In the genomic region with DNA sequence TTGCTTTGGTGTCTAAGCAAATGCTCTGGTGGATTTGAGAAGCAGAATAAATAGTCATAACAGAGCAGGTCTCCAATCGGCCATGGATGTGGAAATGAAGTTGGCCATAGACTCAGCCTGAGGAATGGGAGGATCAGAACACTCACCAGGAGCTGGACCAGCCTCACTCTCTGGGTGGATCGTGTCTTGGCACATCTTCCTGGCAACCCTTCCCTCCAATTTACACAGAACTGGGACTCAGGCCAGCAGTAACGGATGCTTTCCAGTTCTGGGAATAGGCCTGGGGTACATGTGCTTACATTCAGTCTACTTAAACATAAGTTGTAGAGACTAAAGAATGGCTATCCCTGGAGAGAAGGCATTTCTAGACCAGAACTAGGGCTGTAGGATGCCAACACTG, we compare ENCODE assay signal across 10 mouse cellular contexts.
A peak's percentile ranks its signal among the peaks of the same experiment; 100 is the strongest.
DNase-seq lines count a peak whose midpoint lies in the region; ATAC-seq and TF ChIP-seq lines count a peak whose summit lies in the region.
"Had no signal": no experiment of that assay in that cellular context is flagged by ENCODE, and none has a peak within 500 bp of the region (broad histone marks: within the 10 kb centered on the region; RNA-seq: fewer than 3 reads in every experiment).

No protein-coding gene starts in this region.

- no peak for TF ChIP-seq CTCF in forebrain, postnatal 0 days (IDR thresholded peaks at IDR 0.05; ENCODE audit: low read depth)

- peak; percentile 50 for ATAC-seq in frontal cortex, adult (ENCODE audit: low TSS enrichment)
- ATAC-seq in lung, embryonic 16.5 days (ENCODE audit: low read depth), result peak; percentile 60
- peak; percentile 42 for ATAC-seq in forebrain, postnatal 0 days

- H3K9ac ChIP-seq in lung, embryonic 16.5 days (ENCODE audit: low read length), result no peak overlapping the region
- H3K9ac ChIP-seq in forebrain, postnatal 0 days, result no peak overlapping the region
- H3K9ac ChIP-seq: heart, embryonic 13.5 days had no signal

- H3K27ac ChIP-seq in lung, embryonic 16.5 days (ENCODE audit: low read length), result no peak overlapping the region
- H3K27ac ChIP-seq in forebrain, postnatal 0 days (ENCODE audit: low read depth, low read length), result no peak overlapping the region
- H3K27ac ChIP-seq: heart, embryonic 13.5 days; macrophage had no signal

- H3K9me3 ChIP-seq in lung, embryonic 16.5 days (ENCODE audit: control insufficient read depth, low read length), result no peaks in the 10 kb centered on the region
- no peaks in the 10 kb centered on the region for H3K9me3 ChIP-seq in forebrain, postnatal 0 days (ENCODE audit: low read length)
- H3K9me3 ChIP-seq: heart, embryonic 13.5 days had no signal

- H3K4me1 ChIP-seq in lung, embryonic 16.5 days (replicated peaks; ENCODE audit: control insufficient read depth, insufficient read depth, low read length), result peaks cover 5% of the 10 kb centered on the region; the same call in 1 of the 2 replicates
- no peaks in the 10 kb centered on the region for H3K4me1 ChIP-seq in forebrain, postnatal 0 days (ENCODE audit: insufficient read depth)
- H3K4me1 ChIP-seq: heart, embryonic 13.5 days had no signal

- WGBS in lung, embryonic 16.5 days, result 37% methylated on average over 3 of the region's 3 CpGs
- 36% methylated on average over 3 of the region's 3 CpGs for WGBS in forebrain, postnatal 0 days

- H3K4me3 ChIP-seq in lung, embryonic 16.5 days (ENCODE audit: low read length), result no peak overlapping the region
- H3K4me3 ChIP-seq in forebrain, postnatal 0 days (ENCODE audit: low read depth, low read length), result no peak overlapping the region
- H3K4me3 ChIP-seq: heart, embryonic 13.5 days had no signal

- H3K36me3 ChIP-seq in lung, embryonic 16.5 days (ENCODE audit: control insufficient read depth, insufficient read depth, low read length), result no peaks in the 10 kb centered on the region
- no peaks in the 10 kb centered on the region for H3K36me3 ChIP-seq in forebrain, postnatal 0 days (ENCODE audit: insufficient read depth)
- H3K36me3 ChIP-seq: heart, embryonic 13.5 days had no signal

- no peak for DNase-seq in frontal cortex, postnatal 25 days (ENCODE audit: low spot score in 2 of 2)
- DNase-seq in lung, postnatal 25 days (ENCODE audit: low spot score), result no peak
- peak; percentile 75 for DNase-seq in forebrain, postnatal 0 days
- DNase-seq in right cerebral cortex, adult 2 months (ENCODE audit: low spot score in 2 of 2), result peak; percentile 41 to 44
- DNase-seq in B cell, adult 2 months, result no peak
- no peak for DNase-seq in testis, postnatal 14 days (ENCODE audit: low spot score)

- H3K27me3 ChIP-seq in lung, embryonic 16.5 days (ENCODE audit: control insufficient read depth, insufficient read depth, low read depth, low read length), result peaks cover 2% of the 10 kb centered on the region; the same call in 1 of the 2 replicates
- H3K27me3 ChIP-seq in forebrain, postnatal 0 days (ENCODE audit: insufficient read depth, low read length), result no peaks in the 10 kb centered on the region

- H3K4me2 ChIP-seq in lung, embryonic 16.5 days (ENCODE audit: low read depth, low read length), result no peak overlapping the region
- no peak overlapping the region for H3K4me2 ChIP-seq in forebrain, postnatal 0 days (ENCODE audit: low read depth)
- H3K4me2 ChIP-seq: heart, embryonic 13.5 days had no signal

Comparison
In these comparisons a context has a peak if more than half of its experiments do, and no peak if none do; other contexts are left out.
1. DNase-seq: peak in forebrain, postnatal 0 days (single experiment) and right cerebral cortex, adult 2 months (2 of 2); none in frontal cortex, postnatal 25 days (0 of 2), lung, postnatal 25 days (single experiment), B cell, adult 2 months (0 of 2) and testis, postnatal 14 days (single experiment).
2. Peak in every context shown above with its lines, with median percentiles within 50 percentile points of each other: ATAC-seq.